Mouse (Mus musculus) heart, adult 2 months (tissue): ENCODE measurements around the gene Son.

ENCODE experiments used
- CTCF ChIP-seq: fragments of 200-600 bp; IDR thresholded peaks from 2 replicates; pipeline ENCODE4 v1.8.1; 2022; ENCODE audit warnings: antibody characterized with exemption, mild to moderate bottlenecking, moderate library complexity
- POLR2A ChIP-seq: fragments of 200-500 bp; IDR thresholded peaks from 2 replicates; pipeline ENCODE4 v1.6.1; 2011; ENCODE audit warnings: mild to moderate bottlenecking, low read depth, low read length, control low read depth; ENCODE audit not compliant: insufficient read depth

DNA sequence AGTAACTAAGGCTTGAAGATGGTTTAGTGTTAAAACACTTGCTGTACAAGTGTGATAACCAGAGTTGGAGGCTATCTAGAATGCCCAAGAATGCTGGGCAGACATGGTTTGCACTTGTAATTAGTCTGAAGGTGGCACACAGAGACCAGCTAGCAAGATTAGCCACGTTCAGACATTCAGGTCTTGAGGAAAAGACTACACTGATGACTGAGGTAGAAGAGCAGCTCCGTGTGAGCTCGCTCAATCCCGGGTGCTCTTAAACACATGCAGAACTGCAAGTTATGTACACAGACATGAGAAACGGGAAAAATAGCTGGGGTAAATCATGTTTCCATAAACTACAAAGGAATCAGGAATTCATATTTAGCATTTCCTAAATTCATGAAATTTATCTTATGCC, 33.4 kb downstream of the Son start:
- no peak for TF ChIP-seq POLR2A
- TF ChIP-seq CTCF, result no peak
